Mouse (Mus musculus) lung, postnatal 25 days (tissue): ENCODE data around the gene Babam2.

Experiments used
- DNase-seq: peaks from one replicate; pipeline ENCODE4 v3.0.0; 2022; ENCODE audit warnings: low spot score

Gene Babam2

DNA sequence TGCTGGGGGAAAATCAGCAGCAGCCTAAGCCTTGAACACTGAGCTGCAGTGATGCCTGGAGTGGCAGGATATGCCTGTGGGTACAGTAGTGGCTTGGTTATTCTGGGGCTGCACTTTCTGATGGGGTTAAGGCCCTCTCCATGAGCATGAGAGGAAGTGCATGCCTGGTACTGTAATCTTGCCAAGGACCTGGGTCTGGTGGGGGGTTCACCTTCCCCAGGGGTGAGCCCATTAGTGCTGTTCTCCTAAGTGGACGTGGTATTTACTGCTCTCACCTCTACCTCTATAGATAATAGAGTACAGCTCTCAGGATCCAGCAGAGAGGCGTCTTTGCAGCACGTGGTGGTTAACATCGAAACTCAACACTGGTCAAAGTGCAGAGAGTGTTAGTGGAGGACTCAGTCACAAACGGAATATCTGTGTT, 16.4 kb downstream of the Babam2 start:
- DNase-seq: no peak

DNA sequence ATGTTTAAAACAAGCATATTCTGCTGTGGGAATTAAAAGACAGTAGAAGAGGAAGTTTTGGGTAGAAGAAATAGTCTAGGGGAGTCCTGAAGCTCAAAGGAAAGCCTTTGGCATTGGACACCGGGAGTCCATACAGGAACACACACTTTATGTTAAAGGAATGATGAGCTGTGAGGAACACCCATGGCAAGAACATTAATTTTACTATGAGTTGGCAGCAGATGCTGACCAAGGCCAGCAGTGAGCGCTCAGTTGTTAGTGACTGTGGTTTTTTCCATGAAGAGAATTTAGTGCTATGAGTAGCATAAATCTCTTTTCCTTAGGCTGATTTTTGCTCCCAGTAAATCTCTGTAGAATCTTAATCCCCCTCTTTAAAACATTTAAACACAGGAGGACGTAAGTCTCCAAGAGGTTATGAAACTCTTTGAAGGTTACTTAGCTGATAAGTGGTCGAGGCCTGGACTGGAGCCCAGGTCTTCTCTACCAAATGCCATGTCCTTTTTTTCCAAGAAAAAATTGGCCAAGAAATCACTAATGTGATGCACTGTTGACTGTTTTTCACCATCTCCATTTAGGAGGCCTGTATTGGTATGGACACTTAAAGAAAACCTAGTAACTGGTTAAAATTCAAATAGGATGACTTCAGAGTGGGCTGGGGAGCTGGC, 18.1 kb downstream of the Babam2 start:
- no peak for DNase-seq

DNA sequence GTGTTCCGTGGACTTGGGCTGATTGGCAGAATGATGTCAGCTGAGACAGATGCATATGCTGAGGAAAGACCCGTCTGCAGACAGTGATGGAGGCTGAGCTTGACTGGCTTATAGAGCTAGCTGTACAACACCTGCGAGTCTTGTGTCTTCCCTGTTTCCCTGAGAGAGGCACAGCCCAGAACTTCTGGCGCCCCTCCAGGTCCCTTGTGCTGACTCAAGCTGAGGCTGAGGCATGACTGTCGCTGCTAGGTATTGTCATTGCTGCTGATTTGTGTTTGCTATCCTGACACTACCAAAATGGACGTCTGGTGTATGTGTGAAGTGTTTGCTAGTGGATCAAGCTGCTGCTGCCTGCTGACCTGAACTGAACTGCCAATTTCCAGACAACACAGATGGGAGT, 27.0 kb downstream of the Babam2 start:
- DNase-seq: no peak

DNA sequence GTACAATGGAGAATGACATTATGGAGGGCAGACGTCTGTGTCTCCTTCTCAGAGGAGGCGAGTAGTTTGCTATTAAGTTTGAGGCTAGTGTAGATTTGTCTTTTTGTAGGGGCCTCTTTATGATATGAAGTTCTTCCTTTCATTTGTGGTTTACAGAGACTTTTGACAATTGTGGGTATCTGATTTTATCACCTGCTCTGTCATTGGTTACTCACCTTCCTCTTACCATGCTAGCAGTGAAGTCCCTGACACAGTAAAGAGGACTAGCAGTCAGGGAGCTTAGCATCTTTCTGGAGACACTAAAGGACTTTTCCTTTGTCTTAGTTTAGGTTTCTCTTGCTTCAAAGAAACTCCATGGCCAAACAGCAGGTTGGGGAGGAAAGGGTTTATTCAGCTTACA, 28.4 kb downstream of the Babam2 start:
- DNase-seq: no peak

DNA sequence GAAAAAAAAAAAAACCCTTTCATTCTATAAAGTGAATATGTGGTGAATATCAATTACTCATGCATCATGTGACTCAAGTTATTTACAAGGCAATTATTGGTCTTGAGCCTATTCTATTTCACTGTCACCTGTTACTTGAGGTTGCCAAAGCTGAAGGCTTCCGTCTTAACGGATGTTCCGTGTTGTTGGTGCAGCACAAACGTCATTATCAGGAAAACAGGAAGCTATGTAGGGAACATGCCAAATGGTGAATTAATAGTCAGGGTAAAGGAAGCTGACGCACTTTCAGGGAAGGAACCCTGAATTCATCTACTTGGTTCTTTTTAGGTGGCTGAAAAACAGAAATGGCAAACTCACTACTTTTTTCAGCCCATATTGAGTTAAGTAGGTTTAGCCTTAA, 30.0 kb downstream of the Babam2 start:
- peak; percentile 27 for DNase-seq

DNA sequence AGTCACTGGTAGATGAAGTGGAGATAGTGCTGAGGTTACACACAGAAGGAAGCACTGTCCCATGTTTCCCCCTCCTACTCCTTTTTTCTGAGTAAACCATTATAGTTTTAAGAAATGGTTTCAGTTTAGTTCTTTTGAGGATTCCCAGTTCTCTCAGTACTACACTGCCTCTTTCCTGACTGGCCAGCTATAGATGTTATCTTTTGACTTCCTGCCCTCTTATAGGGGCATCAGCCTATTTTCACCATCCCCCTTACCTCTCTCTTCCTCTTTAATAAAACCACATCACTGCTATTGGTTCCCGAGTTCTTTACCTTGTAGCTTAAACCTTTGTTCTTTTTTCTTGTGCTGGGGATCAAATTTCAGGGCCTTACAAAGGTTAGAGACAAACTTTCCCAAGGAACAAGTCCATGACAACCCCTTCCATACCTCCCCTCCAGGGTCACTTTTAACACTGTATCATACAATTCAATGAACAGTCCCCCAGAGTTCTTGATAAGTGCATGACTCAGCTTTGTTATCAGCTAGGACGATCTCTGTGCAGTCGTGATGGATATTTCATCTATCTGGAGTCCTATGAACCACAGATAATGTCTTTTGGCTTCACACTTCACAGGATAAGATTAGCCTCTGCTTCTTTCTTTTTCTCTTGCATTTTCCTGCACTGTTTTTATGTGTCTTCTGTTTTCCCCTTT, 35.3 kb downstream of the Babam2 start:
- DNase-seq: no peak

DNA sequence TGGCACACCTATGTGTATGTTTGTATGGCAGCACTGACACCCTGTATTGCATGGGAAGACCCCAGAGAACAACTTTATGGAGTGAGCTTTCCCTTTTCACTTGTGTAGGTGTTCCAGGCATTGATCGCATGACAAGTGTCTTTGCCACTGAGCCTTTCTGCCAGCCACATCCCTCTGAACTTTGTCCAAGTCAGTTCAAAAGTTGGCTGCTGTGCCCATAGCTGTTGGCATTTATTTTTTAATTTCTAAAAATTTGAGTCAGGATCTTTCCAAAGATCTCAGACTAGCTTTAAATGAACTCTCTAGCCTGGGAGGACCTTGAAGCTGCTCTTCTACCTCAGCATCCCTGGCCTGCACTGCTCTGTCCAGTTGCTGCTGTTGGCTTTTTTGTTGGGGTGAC, 44.4 kb downstream of the Babam2 start:
- no peak for DNase-seq

DNA sequence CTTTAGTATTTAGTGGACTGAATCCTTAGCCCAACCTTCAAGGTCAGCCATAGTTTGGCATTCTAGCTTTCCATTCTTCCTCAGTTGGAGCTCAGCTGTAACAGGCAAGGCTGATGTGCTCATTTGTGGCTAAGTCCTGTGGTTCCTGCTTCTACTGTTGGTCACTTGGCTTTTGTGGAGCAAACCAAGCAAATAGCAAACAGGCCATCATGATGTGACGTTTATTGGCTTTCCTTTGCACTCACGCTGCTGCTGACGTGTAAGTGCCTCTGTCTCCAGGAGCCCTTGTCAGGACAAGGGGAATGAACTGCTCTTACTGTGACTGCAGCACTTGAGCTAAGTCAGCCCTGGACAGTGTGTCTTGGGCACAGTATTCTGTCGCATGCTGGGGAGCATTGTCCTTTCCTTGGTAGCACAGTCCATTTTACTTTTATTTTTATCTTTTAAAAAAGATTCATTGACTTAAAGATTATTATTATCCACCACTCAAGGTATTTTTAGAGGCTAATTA, 45.1 kb downstream of the Babam2 start:
- DNase-seq: no peak

DNA sequence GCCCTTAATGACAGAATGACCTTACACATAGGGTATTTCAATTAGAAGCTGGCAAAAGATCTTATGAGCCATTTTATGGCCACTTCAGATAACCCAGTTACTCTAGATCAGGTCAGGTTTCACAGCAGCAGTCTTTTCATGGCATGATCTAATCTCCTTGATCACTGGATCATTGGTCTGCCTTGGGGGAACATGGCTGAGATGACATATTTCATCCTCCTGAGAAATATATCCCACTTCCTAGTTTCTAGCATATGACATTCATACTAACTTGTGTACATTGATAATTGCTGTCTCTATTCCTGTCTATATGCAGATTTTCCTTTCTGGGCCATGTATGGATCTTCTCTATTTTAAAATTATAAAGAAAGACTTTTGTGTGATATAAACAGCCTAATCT, 51.9 kb downstream of the Babam2 start:
- no peak for DNase-seq

DNA sequence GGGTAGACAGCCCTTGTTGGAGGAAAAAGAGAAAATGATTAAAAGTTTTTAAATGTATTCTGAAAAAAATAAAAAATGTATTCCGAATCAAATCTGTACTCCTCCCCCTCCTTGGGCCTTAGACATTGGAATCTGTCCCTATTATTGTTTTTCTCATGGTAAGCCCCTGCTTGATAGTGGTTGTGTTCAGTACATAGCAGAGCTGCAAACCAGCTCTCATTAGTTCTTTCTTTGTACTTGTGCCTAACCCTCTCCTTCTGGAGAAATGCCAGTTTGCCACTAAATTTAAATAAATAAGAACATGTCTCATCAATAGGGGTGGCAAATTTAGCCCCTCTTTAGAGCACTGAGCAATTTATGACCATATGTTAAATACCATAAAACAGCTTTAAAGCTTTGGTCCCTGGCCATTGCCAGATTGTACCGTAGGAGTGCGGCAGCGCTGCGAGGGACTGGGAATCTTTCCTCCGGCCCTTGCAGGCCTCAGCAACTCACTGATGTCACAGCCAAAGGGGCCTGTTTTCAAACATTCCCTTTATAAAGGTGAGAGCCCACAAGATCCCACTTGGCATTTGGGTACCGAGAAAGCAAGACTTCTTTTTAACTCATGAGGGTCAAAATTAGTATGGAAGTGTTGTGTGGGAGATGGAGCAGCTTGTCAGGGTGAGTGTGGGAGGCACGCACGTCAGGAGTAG, 52.9 kb downstream of the Babam2 start:
- no peak for DNase-seq

DNA sequence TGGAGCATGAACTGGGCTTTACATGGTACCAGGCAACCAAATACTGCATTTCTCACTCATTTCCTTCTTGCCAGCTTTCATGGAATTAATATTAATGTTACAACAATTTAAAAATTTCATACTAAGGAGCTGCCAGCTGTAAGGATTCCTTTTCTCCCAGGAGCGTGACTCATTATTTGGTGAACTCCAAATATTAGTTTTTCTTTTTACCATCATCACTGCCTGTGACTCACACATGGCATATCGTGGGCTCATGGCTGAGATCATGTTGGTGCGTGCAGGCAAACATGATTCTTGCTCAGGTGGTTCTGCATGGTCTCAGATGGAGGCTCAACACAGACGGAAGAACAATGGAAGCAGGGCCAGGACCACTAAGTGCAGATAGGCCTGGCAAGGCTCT, 53.5 kb downstream of the Babam2 start:
- DNase-seq: no peak

DNA sequence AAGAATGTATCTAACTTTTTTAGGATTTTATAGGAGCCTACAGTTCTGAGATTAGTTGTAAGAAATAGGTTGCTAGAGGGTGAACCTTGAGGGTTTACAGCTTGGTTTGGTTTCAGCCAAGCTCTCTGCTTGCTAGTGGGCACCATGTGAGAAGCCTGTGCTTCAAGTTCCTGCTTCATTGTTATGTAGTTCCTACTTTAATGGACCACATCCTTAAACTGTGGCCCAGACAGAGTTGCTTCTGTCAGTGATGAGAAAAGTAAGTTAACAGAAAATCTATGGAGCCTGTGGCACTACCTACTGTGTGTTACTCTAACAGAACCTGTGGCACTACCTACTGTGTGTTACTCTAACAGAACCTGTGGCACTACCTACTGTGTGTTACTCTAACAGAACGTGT, 57.1 kb downstream of the Babam2 start:
- no peak for DNase-seq

DNA sequence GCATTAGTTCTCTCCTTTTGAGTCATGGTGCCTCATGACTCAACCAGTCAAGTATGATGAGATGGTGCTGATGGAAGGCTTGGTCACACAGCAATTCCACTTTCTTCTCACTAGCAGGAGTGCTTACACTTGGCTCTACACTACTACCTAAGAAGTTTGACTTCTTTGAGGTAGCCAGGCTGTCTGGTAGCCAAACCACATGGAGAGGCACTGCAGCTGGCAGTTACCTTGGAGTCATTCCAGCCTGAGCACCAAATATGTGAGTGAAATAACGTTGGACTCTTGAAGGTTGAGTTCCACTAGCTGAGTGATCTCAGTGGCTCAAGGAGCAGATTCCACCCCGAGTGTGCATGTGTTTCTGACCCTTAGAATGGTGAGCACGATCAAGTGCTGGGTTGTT, 57.8 kb downstream of the Babam2 start:
- peak; percentile 68 for DNase-seq

DNA sequence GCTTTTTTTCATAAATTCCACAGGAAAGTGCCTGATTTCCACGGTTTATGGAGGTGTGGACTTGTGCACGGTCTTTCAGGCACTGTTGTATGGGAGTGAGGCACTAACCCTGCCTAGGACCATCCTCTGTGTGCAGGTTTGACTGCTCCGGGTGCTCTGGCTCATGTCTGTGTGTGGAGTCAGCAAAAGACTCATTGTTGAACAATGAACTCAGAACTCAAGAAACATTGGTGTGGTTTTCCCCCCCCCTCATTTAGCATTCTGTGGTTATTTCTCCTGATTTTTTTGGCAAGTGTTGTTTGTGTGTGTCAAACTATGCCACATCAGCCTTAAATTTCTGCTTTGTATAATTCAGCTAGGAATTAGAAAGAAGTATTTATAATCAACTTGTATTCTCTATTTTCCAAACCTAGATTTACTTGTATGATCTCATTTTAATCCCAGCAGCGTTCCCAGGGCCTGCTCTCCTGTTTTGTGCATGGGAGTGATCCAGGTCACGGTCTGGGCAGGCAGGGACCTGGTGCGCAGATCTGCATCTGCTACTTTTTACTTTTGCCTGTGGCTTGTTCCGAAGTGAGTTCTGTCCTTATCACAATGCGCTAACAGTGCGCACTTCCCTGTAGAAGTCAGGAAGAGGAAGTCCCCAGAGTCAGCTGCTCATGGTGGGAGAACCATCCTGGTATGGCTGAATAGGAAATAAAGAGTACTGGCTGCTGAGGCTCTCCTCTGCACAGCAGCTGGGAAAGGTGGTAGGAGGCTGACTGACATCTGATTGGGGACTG, 61.0 kb downstream of the Babam2 start:
- no peak for DNase-seq

DNA sequence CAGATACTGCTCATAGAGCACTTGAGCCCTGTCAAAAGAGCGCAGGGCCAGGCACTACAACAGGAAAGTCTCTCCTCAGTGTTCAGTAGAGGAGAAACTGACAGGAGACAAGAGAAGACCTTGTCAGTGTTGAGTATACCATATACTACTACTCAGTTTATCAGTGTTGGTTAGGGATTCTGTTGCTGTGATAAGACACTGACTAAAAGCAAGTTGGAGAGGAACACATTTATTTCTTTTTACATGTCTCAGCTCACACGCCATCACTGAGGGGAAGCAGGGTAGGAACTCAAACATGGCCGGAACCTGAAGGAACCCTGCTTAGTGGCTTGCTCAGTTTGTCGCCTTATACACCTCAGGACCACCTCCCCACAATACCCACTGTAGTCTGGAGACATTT, 64.4 kb downstream of the Babam2 start:
- DNase-seq: no peak

DNA sequence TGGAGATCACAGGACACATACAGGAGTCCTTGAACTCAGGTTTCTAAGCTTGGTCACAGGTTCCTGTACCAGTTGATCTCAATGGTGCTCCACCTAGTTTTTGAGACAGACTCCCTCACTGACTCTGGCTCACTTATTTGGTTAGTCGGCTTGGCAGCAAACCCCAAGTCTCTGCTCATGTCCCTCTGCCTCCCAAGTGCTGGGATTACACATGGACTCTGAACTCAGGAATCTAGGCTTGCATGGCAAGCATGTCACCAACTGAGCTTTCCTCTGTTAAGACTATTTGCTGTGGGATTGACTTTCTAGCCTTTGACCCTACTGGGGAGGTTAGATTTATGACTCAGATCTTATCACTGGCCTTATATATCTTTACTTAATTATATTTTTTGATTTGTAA, 65.3 kb downstream of the Babam2 start:
- no peak for DNase-seq

DNA sequence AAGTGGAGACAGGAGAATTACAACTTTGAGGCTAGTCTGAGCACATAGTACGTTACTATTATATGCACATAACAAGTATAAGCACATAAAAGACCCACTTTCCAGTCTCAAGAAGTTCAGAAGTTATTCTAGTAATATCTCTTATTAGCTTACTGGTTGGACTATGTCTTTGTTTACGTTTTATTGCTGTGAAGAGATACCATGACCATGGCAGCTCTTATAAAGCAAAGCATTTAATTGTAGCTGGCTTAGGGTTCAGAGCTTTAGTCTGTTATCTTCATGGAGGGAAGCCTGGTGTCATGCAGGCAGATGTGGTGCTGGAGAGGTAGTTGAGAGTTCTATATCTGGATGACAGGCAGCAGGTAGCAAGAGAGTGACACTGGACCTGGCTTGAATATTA, 68.3 kb downstream of the Babam2 start:
- DNase-seq: no peak

DNA sequence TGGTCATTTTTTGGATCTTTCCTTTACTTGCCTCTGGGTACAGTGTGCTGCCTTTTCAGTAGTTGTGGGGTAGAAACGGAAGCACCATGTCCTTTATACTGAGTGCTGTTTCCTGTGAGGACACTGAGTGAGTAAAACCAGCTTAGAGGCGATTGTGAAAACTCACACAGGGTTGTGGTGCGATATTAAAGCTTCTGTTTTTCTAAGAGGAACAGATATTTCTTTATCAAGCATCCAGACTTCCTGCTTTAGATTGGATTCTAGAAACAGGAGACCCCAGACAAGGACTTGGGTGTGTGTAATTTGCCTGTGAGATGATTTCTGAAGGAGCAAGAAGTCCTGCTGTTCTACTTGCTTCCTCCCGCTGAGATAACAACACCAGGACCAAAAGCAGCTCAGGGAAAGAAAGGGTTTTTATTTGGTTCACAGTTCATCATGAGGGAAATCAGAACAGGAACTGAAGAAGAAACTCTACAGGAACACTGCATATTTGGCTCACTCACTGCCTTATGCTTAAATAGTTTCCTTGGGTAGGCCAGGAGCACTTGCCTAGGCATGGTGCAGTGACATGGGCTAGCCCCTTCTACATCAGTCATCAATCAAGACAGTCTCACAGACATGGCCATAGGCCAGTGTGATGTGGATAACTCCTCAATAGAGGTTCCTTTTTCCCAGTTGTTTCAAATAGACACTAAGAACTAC, 69.5 kb downstream of the Babam2 start:
- peak; percentile 32 for DNase-seq

DNA sequence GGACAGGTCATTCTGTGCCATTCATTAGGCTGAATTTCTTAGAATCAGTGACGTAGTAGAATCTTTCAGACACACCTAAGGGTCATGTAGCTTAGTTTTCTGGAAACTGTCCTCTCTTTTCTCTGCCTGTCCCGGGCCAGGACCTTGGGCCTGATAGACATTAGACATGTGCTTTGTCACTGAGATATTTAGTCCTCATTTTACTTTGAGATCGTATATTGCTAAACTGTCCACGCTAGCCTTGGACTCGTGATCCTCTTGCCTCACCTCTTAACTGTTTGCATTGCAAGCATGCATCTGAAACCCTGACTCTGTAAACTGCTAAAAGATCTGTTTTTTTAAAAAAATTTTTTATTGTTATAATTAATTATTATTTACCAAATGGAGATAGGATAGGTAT, 74.0 kb downstream of the Babam2 start:
- no peak for DNase-seq

DNA sequence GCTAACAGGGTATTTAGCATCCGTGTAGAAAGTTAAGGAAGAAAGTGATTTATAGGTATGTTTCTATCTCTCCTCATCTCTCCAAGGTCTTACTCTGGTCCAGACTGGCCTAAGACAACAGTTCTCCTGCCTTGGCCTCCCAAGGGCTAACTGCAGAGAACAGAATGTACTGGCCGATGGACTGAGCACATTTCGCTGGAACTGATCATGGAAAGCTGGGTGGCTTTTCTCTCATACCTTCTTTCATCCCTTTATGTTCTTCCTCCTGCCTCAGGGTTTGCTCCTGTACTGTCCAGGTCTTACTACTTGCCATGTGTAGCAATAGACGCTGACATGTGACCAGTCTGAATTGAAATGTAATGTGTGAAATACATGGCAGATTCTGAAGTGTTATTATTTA, 74.4 kb downstream of the Babam2 start:
- DNase-seq: no peak

DNA sequence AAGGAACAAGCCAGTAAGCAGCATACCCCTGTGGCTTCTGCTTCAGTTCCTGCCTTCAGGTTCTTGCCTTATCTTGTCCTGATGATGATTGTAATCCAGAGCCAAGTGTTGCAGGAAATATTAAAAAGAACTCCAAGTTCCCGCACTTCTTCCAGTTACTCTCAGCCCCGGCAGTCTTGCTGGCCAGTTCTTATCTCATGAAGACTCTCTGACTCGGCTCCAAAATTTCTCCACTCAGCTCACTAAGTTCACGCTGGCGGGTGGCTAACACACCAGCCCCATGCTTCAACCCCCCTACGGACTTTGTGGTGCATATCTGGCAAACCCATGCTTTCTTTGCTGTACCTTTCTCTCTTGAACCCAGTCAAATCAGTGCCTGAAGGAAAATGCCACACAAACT, 77.5 kb downstream of the Babam2 start:
- no peak for DNase-seq

DNA sequence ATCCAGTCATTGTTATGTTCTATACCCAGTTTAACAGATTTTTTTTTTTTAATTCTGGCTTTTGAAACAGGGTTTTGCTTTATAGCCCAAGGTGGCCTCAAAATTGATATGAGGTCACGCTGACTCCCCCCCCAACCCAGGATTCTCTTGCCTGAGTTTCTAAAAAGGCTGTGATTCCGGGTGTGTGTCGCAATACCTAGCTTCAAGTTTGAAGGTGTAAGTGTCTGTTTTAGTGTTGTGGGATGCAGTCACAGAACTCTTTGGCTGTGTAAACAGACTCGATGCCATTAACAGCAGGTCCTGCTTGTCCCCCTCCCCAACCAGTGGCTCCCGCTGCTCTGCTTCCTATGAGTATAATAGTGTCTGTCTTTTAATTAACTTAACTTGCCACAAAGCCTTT, 84.1 kb downstream of the Babam2 start:
- no peak for DNase-seq
